Mouse (Mus musculus): ENCODE results near the gene Nqo1.

DNA sequence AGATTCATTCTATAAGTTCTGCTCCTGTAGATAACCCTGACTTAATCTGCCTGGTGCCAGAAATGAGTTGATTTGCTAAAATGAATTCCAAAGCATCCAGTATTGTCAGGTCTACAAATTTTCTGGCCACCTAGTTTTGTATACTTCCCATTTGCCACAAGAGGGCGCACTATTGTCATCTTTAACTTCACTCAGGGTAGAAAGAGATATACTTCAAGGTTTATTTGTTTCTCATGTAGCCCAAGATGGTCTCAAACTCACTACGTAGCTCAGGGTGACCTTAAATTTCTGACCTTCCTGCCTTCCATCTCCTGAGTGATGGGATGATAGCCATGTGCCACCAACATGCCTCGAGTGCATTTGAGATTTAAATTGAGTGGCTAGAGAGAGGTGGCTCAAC is 16.4 kb downstream of the Nqo1 start:
- no peak for TF ChIP-seq CTCF (IDR thresholded peaks at IDR 0.05; ENCODE audit: insufficient read depth, low read depth, low read length)
- TF ChIP-seq POLR2A (IDR thresholded peaks at IDR 0.05; ENCODE audit: insufficient read depth, low read depth, low read length), result no peak

Data from olfactory bulb, adult 2 months (tissue).